Mouse (Mus musculus) hindbrain, embryonic 16.5 days (tissue): ENCODE results near the gene Lyg2. TPM values are rescaled to one million over a fixed set of nuclear protein-coding genes. Genes with fewer than 3 reads are reported as not detected.

ENCODE experiments used
- ATAC-seq: fragments of 200-750 bp; cut with Nextera tagmentation; 2 replicates; pipeline ENCODE4 v1.8.0; 2017; ENCODE audit warnings: moderate TSS enrichment, moderate library complexity
- H3K27ac ChIP-seq: fragments of 300-500 bp; sonication (generic); 2 replicates; pipeline ENCODE4 v1.5.1; 2014; ENCODE audit warnings: low read depth, mild to moderate bottlenecking, control low read depth, low read length, moderate library complexity
- H3K27me3 ChIP-seq: fragments of 300-500 bp; sonication (generic); replicated peaks from 2 replicates; pipeline ENCODE4 v1.6.1; 2014; ENCODE audit warnings: low read length; ENCODE audit not compliant: control insufficient read depth, insufficient read depth
- H3K36me3 ChIP-seq: fragments of 300-500 bp; sonication (generic); 2 replicates; pipeline ENCODE4 v1.6.1; 2014; ENCODE audit warnings: mild to moderate bottlenecking, low read length, moderate library complexity, mixed read lengths; ENCODE audit not compliant: control insufficient read depth, insufficient read depth
- H3K4me1 ChIP-seq: fragments of 300-500 bp; sonication (generic); 2 replicates; pipeline ENCODE4 v1.6.1; 2014; ENCODE audit warnings: low read depth, low read length; ENCODE audit not compliant: control insufficient read depth, insufficient read depth
- H3K4me2 ChIP-seq: fragments of 300-500 bp; sonication (generic); 2 replicates; pipeline ENCODE4 v1.6.1; 2014; ENCODE audit warnings: mild to moderate bottlenecking, low read length, control low read depth, moderate library complexity
- H3K4me3 ChIP-seq: fragments of 300-500 bp; sonication (generic); 2 replicates; pipeline ENCODE4 v1.5.1; 2014; ENCODE audit warnings: mild to moderate bottlenecking, low read length, control low read depth, moderate library complexity
- H3K9ac ChIP-seq: fragments of 300-500 bp; sonication (generic); 2 replicates; pipeline ENCODE4 v1.6.1; 2014; ENCODE audit warnings: low read depth, mild to moderate bottlenecking, control low read depth, low read length, moderate library complexity
- H3K9me3 ChIP-seq: fragments of 300-500 bp; sonication (generic); 2 replicates; pipeline ENCODE4 v1.6.1; 2014; ENCODE audit warnings: mild to moderate bottlenecking, low read length, moderate library complexity; ENCODE audit not compliant: control insufficient read depth
- WGBS: fragments of 180-500 bp; shearing (Covaris S2); extraction: QIAGEN DNeasy Blood & Tissue Kit; methylation state at CpG from one replicate; pipeline ENCODE4 v1.1.7; 2014; 5-methylcytosine and 5-hydroxymethylcytosine counted together
- polyA plus RNA-seq: library from polyadenylated mRNA; unstranded; fragments of >200 nt; fragmentation: Nextera tagmentation; extraction: Ambion mirVana; gene quantifications from 2 replicates; pipeline ENCODE4 v1.2.1, GENCODE M21; 2015

The Lyg2 gene
- polyA plus RNA-seq: 0.14 TPM in 1 of 2 replicates, not detected in the other

DNA sequence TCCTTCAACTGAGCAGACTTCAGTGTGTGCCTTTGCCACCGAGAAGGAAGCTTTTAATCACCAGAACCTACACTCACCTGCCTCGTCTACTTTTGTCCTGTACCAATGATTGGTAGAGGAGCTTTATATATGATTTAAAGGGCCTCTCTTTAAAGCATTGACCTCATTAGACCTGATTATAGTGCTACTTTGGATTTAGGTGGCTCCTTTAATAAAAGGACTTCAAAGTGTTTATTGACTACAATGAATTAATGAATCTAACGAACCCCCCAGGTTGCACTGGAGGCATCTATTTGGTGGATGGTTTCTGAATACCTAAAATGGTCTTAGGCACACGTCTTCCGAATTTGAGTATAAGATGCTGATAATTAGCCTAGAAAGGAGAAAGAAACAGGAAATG, at the start of gene Lyg2:
Gene Lyg2 (minus strand): TSS at position 101 of the 400 bp plus-strand sequence.
- Histone ChIP-seq H3K9ac (no peak within 1 kb of the TSS), H3K9me3 (no peaks in the 10 kb centered on the region), H3K27ac (no peak within 1 kb of the TSS), H3K4me3 (no peak within 1 kb of the TSS), H3K27me3 (no peaks in the 10 kb centered on the region), H3K4me2 (no peak within 1 kb of the TSS), H3K4me1 (no peaks in the 10 kb centered on the region), H3K36me3 (no peaks in the 10 kb centered on the region)
- ATAC-seq: no peak
- WGBS: 78% methylated on average over 5 of the region's 5 CpGs

DNA sequence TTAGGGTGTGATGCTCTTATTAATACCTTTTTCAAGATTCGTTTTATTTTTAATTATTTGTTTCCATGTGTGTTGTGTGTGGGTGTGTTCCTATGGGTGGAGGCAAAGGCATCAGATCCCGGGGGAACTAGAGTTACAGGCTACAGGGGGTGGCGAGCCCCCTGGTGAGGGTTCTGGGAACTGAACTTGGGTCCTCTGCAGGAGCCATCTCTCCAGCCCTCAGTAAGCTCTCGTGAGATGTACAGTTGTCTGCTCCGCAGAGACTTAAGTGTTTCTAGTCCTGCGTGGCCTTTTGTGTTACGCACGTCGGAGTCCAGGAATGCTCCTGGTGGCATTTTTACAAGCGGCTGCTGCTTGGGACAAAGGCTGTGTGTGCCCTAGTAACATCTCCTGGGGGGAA, 49.3 kb upstream of the Lyg2 start:
- no peak overlapping the region for H3K4me3 ChIP-seq
- WGBS: 53% methylated on average over 10 of the region's 10 CpGs
- no peak overlapping the region for H3K4me2 ChIP-seq
- no peak for ATAC-seq
- no peak overlapping the region for H3K27ac ChIP-seq
- H3K27me3 ChIP-seq: no peaks in the 10 kb centered on the region
- H3K36me3 ChIP-seq: no peaks in the 10 kb centered on the region
- H3K9me3 ChIP-seq: no peaks in the 10 kb centered on the region
- no peaks in the 10 kb centered on the region for H3K4me1 ChIP-seq
- no peak overlapping the region for H3K9ac ChIP-seq

DNA sequence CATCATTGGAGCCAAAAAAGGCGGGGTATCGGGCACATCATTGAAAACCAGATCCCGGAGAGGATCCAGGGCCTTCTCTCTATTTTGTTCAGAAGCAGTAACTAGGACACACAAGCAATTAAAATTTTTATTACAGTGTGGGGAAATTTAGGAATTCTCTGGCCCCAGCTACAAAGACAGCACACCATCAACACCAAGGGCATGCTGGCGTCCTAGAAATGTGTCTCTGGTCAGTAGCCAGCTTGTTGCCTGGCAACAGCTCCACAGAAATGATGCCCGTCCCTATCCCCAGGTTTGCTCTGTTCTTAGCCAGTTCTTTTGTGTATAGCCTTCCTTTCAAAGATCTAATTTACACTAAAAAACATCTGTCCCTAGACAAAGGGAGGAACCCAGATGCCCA, 43.2 kb upstream of the Lyg2 start:
- no peak overlapping the region for H3K4me2 ChIP-seq
- no peaks in the 10 kb centered on the region for H3K9me3 ChIP-seq
- 45% methylated on average over 5 of the region's 5 CpGs for WGBS
- ATAC-seq: peak; percentile 71
- no peak overlapping the region for H3K27ac ChIP-seq
- no peaks in the 10 kb centered on the region for H3K36me3 ChIP-seq
- H3K4me3 ChIP-seq: no peak overlapping the region
- no peaks in the 10 kb centered on the region for H3K4me1 ChIP-seq
- H3K9ac ChIP-seq: no peak overlapping the region
- H3K27me3 ChIP-seq: no peaks in the 10 kb centered on the region

DNA sequence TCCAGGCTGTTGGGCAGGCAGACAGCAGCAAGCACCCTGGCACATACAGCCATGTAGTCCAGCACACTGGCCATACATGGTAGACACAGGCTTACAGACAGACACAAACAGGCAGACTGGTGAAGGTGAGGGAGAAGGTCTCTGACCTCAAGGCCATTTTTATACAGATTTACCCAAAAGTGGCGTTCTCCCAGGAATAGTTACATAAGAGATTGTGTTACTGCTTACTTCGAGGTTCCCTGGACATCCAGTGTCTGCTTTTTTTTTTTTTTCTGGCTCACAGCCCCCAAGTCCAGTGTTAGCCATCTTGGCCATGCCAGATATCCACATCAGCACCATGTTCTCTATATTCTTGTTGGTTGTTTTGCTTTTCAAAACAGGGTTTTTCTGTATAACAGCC, 42.2 kb upstream of the Lyg2 start:
- WGBS: 87% methylated on average over 2 of the region's 2 CpGs

DNA sequence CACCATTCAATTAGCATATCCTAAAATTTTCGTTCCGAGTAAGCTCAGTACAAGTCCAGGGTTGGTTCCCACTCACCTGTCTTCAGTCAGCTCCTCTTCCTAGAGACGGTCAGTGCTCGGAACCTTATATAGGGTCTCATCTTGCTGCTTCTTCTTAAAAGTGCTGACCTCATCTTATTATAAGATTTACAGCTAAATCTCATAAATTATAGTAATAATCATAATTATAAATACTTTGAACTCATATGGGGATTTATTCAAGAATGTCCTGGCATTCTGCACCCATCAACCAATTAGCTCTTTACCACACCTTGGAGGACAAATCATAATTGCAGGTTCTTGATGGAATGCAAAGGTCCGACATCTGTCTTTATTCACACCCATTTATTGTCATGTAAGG, 41.4 kb upstream of the Lyg2 start, which contains the start of gene Lyg1:
Gene Lyg1 (minus strand): TSS at position 101 of the 400 bp plus-strand sequence.
- no peak for ATAC-seq
- 89% methylated on average over 5 of the region's 5 CpGs for WGBS

More for the DNA sequence above, 42.2 kb upstream of the Lyg2 start:
- Histone ChIP-seq H3K36me3 (no peaks in the 10 kb centered on the region), H3K27me3 (no peaks in the 10 kb centered on the region), H3K4me1 (no peaks in the 10 kb centered on the region), H3K27ac (no peak overlapping the region), H3K4me2 (no peak overlapping the region), H3K4me3 (no peak overlapping the region), H3K9me3 (no peaks in the 10 kb centered on the region), H3K9ac (no peak overlapping the region)
- ATAC-seq: no peak

DNA sequence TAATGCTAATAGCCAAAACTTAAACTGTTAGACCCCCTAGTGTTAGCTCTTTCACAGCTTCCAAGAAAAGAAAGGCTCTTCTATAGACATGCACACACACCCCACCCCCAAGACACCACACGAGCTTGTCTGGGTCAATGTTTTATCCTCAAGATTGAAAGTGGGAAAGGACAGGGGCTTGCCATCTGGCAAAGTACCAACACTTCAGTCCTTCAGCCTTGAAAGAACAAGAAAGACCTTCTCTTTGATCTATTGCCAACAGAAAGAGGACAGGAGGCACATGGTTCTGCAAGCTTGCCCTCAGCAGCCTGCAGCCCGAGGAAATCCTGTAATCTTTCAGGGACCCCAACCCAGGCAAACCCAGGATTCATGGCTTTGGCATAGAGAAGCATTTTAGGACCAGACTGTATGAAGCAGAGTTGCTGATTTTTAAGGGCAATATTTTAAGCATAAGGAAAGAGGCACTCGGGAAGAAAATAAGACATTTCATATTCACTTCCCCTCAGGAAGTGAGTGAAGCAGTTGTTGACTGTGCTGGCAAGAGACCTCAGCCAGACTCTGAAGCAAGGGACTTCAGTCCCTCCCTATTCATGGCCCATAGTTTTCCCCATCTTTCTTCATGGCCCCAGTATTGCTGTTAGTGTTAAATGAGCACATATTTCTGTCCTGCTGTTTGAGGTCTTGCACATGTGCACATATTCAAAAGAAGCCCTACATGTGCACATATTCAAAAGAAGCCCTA, 40.6 kb upstream of the Lyg2 start:
- H3K4me2 ChIP-seq: no peak overlapping the region
- H3K27me3 ChIP-seq: no peaks in the 10 kb centered on the region
- H3K9ac ChIP-seq: no peak overlapping the region
- WGBS: 30% methylated on average over 3 of the region's 3 CpGs
- no peaks in the 10 kb centered on the region for H3K9me3 ChIP-seq
- H3K36me3 ChIP-seq: no peaks in the 10 kb centered on the region
- H3K4me3 ChIP-seq: no peak overlapping the region
- H3K4me1 ChIP-seq: no peaks in the 10 kb centered on the region
- H3K27ac ChIP-seq: peak overlapping the region; percentile 48; the same call in 1 of the 2 replicates
- peak; percentile 52; the same call in 1 of the 2 replicates for ATAC-seq

More for the DNA sequence above, 41.4 kb upstream of the Lyg2 start, which contains the start of gene Lyg1:
- Histone ChIP-seq H3K4me3 (no peak within 1 kb of the TSS), H3K4me1 (no peaks in the 10 kb centered on the region), H3K4me2 (no peak within 1 kb of the TSS), H3K27me3 (no peaks in the 10 kb centered on the region), H3K36me3 (no peaks in the 10 kb centered on the region), H3K9me3 (no peaks in the 10 kb centered on the region), H3K27ac (peak within 1 kb of the TSS; percentile 48; the same call in 1 of the 2 replicates), H3K9ac (no peak within 1 kb of the TSS)

DNA sequence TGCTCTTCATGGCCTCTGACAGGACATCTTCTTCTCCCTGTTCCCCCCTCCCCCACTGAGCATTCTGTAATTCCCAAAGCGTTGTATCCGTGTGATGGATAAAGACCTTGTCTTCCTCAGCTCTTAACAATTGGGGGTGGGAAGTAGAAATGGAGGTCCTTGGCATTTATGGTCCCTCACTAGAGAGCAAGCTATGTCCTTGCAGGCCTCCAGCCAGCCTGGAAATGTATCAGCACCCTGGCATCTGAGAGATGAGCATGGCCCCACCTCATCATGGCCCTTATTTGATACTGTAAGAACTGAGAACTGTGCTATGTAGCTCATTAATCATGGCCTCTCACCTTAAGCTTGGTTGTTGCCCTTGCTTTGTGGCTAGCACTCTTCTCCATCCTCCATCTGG, 39.0 kb upstream of the Lyg2 start:
- H3K27ac ChIP-seq: no peak overlapping the region
- no peaks in the 10 kb centered on the region for H3K9me3 ChIP-seq
- no peaks in the 10 kb centered on the region for H3K36me3 ChIP-seq
- H3K9ac ChIP-seq: no peak overlapping the region
- no peaks in the 10 kb centered on the region for H3K4me1 ChIP-seq
- H3K4me2 ChIP-seq: no peak overlapping the region
- no peaks in the 10 kb centered on the region for H3K27me3 ChIP-seq
- no peak for ATAC-seq
- 100% methylated on average over 2 of the region's 2 CpGs for WGBS
- H3K4me3 ChIP-seq: no peak overlapping the region

DNA sequence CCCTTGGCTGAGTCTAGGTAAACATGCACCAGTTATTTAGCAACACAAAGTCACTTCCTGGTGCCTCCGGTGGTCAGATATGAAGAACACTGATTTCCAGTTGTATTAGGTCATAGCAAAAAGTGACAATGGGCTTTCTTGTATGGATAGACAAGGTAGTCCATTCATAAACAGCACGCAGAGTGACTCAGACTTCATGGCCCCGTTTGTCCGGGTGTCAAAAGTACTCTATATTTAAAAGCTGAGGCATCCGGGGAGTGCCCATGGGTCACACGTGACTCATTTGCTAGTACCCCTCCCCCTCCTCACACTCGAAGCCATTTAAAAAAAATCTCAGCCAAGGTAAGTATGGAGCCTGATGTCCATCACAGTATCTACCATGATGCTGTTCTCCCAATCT, 38.5 kb upstream of the Lyg2 start:
- Histone ChIP-seq H3K4me2 (no peak overlapping the region), H3K27me3 (no peaks in the 10 kb centered on the region), H3K27ac (no peak overlapping the region), H3K9me3 (no peaks in the 10 kb centered on the region), H3K4me1 (no peaks in the 10 kb centered on the region), H3K36me3 (no peaks in the 10 kb centered on the region), H3K4me3 (no peak overlapping the region), H3K9ac (no peak overlapping the region)
- WGBS: 91% methylated on average over 7 of the region's 7 CpGs
- no peak for ATAC-seq

DNA sequence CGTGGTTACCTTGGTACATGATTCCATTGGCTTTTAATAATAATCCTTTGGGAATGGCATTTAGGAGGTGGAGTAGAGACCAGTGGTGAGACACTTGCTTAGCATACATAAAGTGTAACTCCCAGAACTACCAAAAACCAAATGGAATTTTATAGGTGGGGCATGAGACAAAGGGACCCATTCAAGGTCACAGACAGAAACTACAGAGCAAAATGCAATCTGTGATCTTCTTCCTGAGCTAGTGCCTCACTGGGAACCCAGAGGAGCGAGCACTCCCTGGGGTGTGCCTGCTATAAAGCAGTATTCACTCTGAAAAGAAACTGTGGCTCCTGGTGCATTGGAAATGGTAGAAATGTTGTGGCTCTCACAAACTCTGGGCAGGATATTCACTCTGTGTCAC, 32.6 kb upstream of the Lyg2 start:
- ATAC-seq: no peak
- WGBS: 83% methylated on average over 2 of the region's 2 CpGs

More for the DNA sequence above, 32.6 kb upstream of the Lyg2 start:
- no peaks in the 10 kb centered on the region for H3K4me1 ChIP-seq
- H3K36me3 ChIP-seq: no peaks in the 10 kb centered on the region
- no peak overlapping the region for H3K9ac ChIP-seq
- H3K4me3 ChIP-seq: no peak overlapping the region
- H3K4me2 ChIP-seq: no peak overlapping the region
- H3K27me3 ChIP-seq: no peaks in the 10 kb centered on the region
- no peak overlapping the region for H3K27ac ChIP-seq
- H3K9me3 ChIP-seq: no peaks in the 10 kb centered on the region
